Mouse (Mus musculus) stomach, embryonic 16.5 days (tissue): ENCODE measurements around the gene Abr. TPM values are rescaled to one million over a fixed set of nuclear protein-coding genes. Genes with fewer than 3 reads are reported as not detected.

Experiments used
- ATAC-seq: fragments of 200-750 bp; cut with Nextera tagmentation; 2 replicates; pipeline ENCODE4 v1.8.0; 2017; ENCODE audit warnings: moderate number of reproducible peaks, moderate TSS enrichment; ENCODE audit not compliant: insufficient read depth, low FRiP score
- H3K27ac ChIP-seq: fragments of 300-500 bp; sonication (generic); 2 replicates; pipeline ENCODE4 v1.5.1; 2014; ENCODE audit warnings: low read length
- H3K27me3 ChIP-seq: fragments of 300-500 bp; sonication (generic); 2 replicates; pipeline ENCODE4 v1.6.1; 2014; ENCODE audit warnings: low read length, control low read depth, mixed read lengths; ENCODE audit not compliant: control insufficient read depth, insufficient read depth
- H3K36me3 ChIP-seq: fragments of 300-500 bp; sonication (generic); 2 replicates; pipeline ENCODE4 v1.6.1; 2014; ENCODE audit warnings: low read length; ENCODE audit not compliant: control insufficient read depth, insufficient read depth
- H3K4me1 ChIP-seq: fragments of 300-500 bp; sonication (generic); 2 replicates; pipeline ENCODE4 v1.6.1; 2014; ENCODE audit warnings: low read length, control low read depth, mixed read lengths; ENCODE audit not compliant: control insufficient read depth, insufficient read depth
- H3K4me2 ChIP-seq: fragments of 300-500 bp; sonication (generic); 2 replicates; pipeline ENCODE4 v1.6.1; 2014; ENCODE audit warnings: low read depth, low read length, mixed read lengths
- H3K4me3 ChIP-seq: fragments of 300-500 bp; sonication (generic); replicated peaks from 2 replicates; pipeline ENCODE4 v1.5.1; 2014; ENCODE audit warnings: mild to moderate bottlenecking, low read length
- H3K9ac ChIP-seq: fragments of 300-500 bp; sonication (generic); 2 replicates; pipeline ENCODE4 v1.6.1; 2014; ENCODE audit warnings: low read length
- H3K9me3 ChIP-seq: fragments of 300-500 bp; sonication (generic); replicated peaks from 2 replicates; pipeline ENCODE4 v1.6.1; 2016; ENCODE audit warnings: low read length, control low read depth; ENCODE audit not compliant: control insufficient read depth
- WGBS: fragments of 180-500 bp; shearing (Covaris S2); extraction: QIAGEN DNeasy Blood & Tissue Kit; methylation state at CpG from one replicate; pipeline ENCODE4 v1.1.7; 2014; 5-methylcytosine and 5-hydroxymethylcytosine counted together
- polyA plus RNA-seq: library from polyadenylated mRNA; unstranded; fragments of >200 nt; fragmentation: Nextera tagmentation; extraction: Ambion mirVana; gene quantifications from 2 replicates; pipeline ENCODE4 v1.2.1, GENCODE M21; 2015

Gene Abr
- polyA plus RNA-seq, 1 experiment from 2014 or later: 28.8 TPM

DNA sequence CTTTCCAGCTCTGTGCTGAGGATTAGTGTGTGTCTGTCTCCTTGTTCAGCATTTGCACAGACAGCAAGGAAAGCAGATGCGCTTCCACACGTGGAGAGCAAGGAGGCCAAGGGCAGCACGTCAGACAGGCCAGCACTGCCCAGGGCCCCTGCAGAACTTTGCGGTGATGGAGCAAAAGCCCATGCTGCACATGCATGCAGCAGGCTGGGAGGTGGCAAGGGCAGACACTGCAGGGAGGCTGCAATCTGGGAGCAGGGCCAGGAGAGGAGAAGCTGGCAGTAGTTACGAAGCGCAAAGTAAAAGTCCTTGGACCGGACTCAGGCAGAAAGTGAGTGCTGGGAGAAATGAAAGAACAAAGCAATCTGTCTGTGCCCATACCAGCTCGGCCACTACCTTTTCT, 203.7 kb downstream of the Abr start:
- no peak for ATAC-seq

DNA sequence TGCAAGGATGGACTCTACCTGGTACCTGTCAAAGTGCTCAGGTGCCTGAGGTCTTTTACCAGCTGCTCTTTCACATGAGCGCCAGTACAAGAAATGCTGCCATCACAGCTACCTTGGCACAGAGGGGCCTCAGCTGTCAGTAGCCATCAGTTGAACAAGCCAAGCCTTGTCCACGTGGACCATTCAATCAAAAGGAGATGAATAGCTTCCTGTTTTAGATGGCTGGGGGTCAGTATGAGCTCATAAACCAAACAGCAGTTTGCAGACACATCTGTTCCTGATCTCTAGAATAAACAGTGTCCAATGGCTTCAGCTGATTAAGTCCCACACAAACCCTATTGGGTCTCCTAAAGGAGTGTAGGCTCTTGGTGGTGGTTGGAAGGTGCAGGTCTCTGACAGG, 206.1 kb downstream of the Abr start:
- no peaks in the 10 kb centered on the region for H3K9me3 ChIP-seq
- H3K36me3 ChIP-seq: peaks cover 16% of the 10 kb centered on the region; the same call in 1 of the 2 replicates
- WGBS: 30% methylated on average over 2 of the region's 2 CpGs
- no peak overlapping the region for H3K4me3 ChIP-seq
- H3K27ac ChIP-seq: peak overlapping the region; percentile 35
- no peak overlapping the region for H3K4me2 ChIP-seq
- 0 out of 2 replicates have a peak, but pooled peaks cover 11% of the 10 kb centered on the region for H3K4me1 ChIP-seq
- no peaks in the 10 kb centered on the region for H3K27me3 ChIP-seq
- no peak overlapping the region for H3K9ac ChIP-seq
- ATAC-seq: peak; percentile 45; the same call in 1 of the 2 replicates

More for the DNA sequence above, 203.7 kb downstream of the Abr start:
- WGBS: 67% methylated on average over 8 of the region's 8 CpGs
- H3K4me1 ChIP-seq: 0 out of 2 replicates have a peak, but pooled peaks cover 11% of the 10 kb centered on the region
- no peaks in the 10 kb centered on the region for H3K9me3 ChIP-seq
- no peak overlapping the region for H3K27ac ChIP-seq
- H3K4me3 ChIP-seq: no peak overlapping the region
- H3K27me3 ChIP-seq: no peaks in the 10 kb centered on the region
- H3K9ac ChIP-seq: no peak overlapping the region
- H3K36me3 ChIP-seq: peaks cover 20% of the 10 kb centered on the region; the same call in 1 of the 2 replicates
- no peak overlapping the region for H3K4me2 ChIP-seq

DNA sequence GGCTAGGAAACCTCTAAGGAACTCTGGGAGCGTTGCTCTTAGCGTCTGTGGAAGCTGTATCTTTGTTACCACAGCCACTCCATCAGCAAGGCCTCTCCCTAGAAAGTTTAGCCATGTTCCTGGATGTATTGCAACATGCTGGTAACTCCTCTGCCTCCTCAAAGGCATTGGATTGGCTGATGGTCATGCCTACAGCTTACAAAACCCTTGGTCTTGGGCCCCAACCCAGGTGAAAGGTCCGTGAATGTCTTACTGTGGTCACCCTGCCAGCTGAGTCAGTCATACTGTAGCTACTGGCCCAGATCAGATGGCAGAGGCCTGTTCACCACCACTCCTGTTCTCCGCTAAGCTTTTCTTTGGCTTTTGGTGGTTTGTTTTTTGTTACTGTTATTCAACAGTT, 207.1 kb downstream of the Abr start:
- no peak for ATAC-seq
- H3K4me1 ChIP-seq: 0 out of 2 replicates have a peak, but pooled peaks cover 11% of the 10 kb centered on the region
- H3K4me2 ChIP-seq: no peak overlapping the region
- H3K36me3 ChIP-seq: peaks cover 16% of the 10 kb centered on the region; the same call in 1 of the 2 replicates
- 96% methylated on average over 4 of the region's 4 CpGs for WGBS
- H3K27ac ChIP-seq: no peak overlapping the region
- H3K4me3 ChIP-seq: no peak overlapping the region
- H3K9me3 ChIP-seq: no peaks in the 10 kb centered on the region
- no peak overlapping the region for H3K9ac ChIP-seq
- H3K27me3 ChIP-seq: no peaks in the 10 kb centered on the region

DNA sequence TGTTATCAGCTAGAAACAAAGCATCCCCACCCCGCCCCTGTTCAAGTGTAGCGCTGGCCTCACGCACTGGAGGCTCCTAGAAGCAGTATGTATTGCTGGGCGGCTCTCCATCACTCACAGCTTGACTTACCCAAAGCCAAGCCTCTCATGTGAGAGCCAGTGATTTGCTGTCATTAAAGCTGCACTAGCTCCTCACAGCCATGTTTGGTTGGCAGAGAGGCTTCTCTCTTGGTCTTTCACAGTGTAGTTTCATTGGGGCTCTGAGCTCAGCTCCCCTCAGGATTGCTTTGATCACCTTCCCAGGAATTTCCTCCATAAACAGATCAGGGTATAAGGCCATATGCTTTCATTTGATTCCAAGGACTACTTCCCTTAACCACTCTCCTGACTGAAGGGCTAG, 208.9 kb downstream of the Abr start:
- Histone ChIP-seq H3K27ac (no peak overlapping the region), H3K4me2 (no peak overlapping the region), H3K9ac (no peak overlapping the region), H3K36me3 (0 out of 2 replicates have a peak, but pooled peaks cover 4% of the 10 kb centered on the region), H3K9me3 (no peaks in the 10 kb centered on the region), H3K4me3 (no peak overlapping the region), H3K4me1 (0 out of 2 replicates have a peak, but pooled peaks cover 11% of the 10 kb centered on the region), H3K27me3 (no peaks in the 10 kb centered on the region)
- 58% methylated on average over 4 of the region's 4 CpGs for WGBS
- ATAC-seq: peak; percentile 35; the same call in 1 of the 2 replicates

DNA sequence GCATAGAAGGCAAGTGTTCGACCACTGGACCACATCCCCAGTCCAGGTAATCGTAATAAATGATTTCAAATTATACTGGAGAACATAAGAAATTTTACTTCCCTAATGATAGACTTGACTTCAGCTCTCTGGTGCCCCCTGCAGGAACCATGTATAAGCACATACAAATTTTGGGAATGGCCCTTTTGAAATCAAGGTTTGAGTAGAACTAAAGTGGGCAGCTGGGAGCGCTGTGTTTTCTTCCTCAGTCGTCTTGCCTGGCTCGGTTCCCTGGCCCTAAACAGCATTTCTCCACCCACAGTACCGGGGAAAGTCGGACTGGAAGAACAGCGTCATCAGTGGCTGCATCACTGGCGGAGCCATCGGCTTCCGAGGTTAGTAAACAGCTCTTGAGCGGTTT, 211.3 kb downstream of the Abr start:
- ATAC-seq: no peak
- no peak overlapping the region for H3K4me2 ChIP-seq
- H3K9me3 ChIP-seq: no peaks in the 10 kb centered on the region
- no peak overlapping the region for H3K9ac ChIP-seq
- no peak overlapping the region for H3K4me3 ChIP-seq
- no peaks in the 10 kb centered on the region; the same call in 1 of the 2 replicates for H3K4me1 ChIP-seq
- WGBS: 64% methylated on average over 12 of the region's 12 CpGs
- no peaks in the 10 kb centered on the region for H3K27me3 ChIP-seq
- H3K27ac ChIP-seq: no peak overlapping the region
- 0 out of 2 replicates have a peak, but pooled peaks cover 4% of the 10 kb centered on the region for H3K36me3 ChIP-seq

DNA sequence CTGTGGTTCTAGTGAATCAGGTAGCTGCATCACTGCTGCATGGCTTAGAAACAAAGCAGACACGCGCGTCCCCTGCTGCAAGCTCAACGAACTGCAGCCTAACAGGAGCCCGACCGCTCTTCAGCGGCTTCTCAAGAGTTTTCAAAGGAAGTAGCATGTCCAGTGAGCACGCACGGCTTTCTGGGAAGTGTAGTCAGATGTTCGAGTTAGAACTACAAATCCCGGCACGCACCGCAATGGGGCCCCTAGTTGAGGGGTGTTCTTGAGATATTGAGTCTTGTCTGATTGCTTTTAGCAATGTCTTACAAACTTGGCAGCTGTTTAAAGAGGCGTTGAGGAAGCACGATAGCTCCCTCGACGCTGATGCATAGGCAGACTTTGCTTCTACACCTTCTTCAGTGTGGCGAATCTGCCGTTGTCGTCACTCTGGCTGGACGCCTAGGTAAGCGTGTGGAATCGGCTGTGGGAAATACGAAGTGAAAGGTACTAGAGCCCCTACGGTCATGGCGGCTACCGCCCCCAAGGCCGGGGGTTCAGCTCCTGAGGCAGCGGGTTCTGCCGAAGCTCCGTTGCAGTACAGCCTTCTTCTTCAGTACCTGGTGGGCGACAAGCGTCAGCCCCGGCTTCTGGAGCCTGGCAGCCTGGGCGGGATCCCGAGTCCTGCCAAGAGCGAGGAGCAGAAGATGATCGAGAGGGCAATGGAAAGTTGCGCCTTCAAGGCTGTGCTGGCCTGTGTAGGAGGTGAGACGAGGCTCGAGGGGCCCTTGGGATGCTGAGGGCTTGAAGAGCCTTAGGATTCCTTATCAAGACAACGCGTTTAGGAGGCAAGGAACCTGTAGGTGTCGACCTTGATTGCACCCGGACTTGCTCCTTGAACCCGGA, 215.2 kb downstream of the Abr start, which contains the start of gene Timm22:
Gene Timm22 (plus strand): TSS at position 251 of the 882 bp plus-strand sequence.
- no peaks in the 10 kb centered on the region for H3K36me3 ChIP-seq
- H3K4me3 ChIP-seq: peak within 1 kb of the TSS; percentile 77
- peak within 1 kb of the TSS; percentile 88 for H3K27ac ChIP-seq
- peak within 1 kb of the TSS; percentile 87 for H3K9ac ChIP-seq
- H3K4me1 ChIP-seq: no peaks in the 10 kb centered on the region; the same call in 1 of the 2 replicates
- H3K9me3 ChIP-seq: no peaks in the 10 kb centered on the region
- under 1% methylated on average over 46 of the region's 46 CpGs for WGBS
- no peaks in the 10 kb centered on the region; the same call in 1 of the 2 replicates for H3K27me3 ChIP-seq
- peak; percentile 97 for ATAC-seq
- peak within 1 kb of the TSS; percentile 68 for H3K4me2 ChIP-seq

DNA sequence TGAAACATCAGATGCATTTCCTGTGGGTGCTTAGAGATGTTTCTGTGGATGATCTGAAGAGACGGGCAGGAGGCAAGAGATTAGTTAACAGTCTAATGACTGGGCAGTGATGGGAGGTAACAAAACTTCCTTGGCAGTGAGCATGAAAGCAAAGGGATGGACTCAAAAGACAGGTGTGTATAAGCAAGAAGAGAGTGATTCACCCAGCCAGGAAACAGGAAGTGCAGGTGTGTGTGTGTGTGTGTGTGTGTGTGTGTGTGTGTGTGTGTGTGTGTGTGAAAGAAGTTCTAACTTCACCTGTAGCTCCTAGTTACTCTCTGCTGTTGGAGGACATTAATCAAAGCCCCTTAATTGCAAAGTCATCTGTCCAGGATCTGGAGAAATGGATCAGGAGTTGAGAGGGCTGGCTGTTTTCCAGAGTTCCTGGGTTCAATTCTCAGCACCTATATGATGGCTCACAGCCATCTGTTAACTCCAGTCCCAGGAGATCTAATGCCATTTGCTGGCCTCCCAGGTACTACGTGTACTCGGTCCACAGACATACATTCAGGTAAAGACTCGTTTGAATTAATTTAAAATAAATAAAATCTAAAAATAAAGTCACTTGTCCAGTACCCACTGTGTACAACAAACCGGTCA, 216.4 kb downstream of the Abr start:
- no peaks in the 10 kb centered on the region; the same call in 1 of the 2 replicates for H3K27me3 ChIP-seq
- no peaks in the 10 kb centered on the region for H3K9me3 ChIP-seq
- WGBS: 77% methylated on average over 5 of the region's 5 CpGs
- H3K27ac ChIP-seq: no peak overlapping the region
- H3K4me1 ChIP-seq: no peaks in the 10 kb centered on the region; the same call in 1 of the 2 replicates
- no peak overlapping the region for H3K4me3 ChIP-seq
- no peak overlapping the region for H3K9ac ChIP-seq
- no peak overlapping the region for H3K4me2 ChIP-seq
- no peaks in the 10 kb centered on the region for H3K36me3 ChIP-seq
- no peak for ATAC-seq

DNA sequence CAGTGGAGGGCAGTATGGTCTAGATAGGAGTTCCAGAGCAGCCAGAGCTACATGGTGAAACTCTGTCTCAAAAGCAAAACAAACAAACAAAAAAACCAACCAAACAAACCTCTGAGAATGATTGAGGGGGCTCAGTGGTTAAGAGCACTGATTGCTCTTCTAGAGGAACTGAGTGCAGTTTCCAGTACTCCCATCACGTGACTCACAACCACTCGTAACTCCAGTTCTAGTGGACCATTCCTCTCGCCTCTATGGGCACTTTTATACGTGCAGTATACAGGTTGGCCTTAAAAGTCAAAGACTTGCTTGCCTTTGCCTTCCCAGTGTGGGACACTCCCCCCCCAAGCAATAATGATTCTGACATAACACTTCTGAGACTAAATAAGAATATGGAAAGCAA, 217.0 kb downstream of the Abr start:
- H3K4me2 ChIP-seq: no peak overlapping the region
- 60% methylated on average over 4 of the region's 4 CpGs for WGBS
- no peak overlapping the region for H3K4me3 ChIP-seq
- H3K27me3 ChIP-seq: no peaks in the 10 kb centered on the region; the same call in 1 of the 2 replicates
- no peaks in the 10 kb centered on the region; the same call in 1 of the 2 replicates for H3K4me1 ChIP-seq
- no peak overlapping the region for H3K27ac ChIP-seq
- ATAC-seq: no peak
- no peak overlapping the region for H3K9ac ChIP-seq
- no peaks in the 10 kb centered on the region for H3K9me3 ChIP-seq
- no peaks in the 10 kb centered on the region for H3K36me3 ChIP-seq

DNA sequence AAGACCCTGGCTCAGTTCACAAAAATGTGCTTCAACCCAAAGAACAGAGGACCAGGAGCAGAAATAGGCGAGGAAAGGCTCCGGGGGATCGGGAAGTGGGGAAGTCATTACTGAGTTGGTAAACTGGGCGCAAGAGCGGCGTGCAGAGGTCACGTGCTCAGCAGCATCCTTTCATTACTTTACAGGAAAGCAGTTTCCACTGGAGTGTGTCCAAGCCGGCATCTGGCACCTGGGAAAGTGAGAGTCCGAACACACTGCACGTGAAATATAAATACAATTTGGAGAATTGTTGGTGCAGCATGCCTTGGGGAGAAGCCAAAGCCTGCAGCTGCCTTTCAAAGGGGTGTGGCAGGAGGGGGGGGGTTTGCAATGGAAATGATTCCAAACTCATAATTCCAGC, 220.7 kb downstream of the Abr start:
- no peaks in the 10 kb centered on the region for H3K36me3 ChIP-seq
- H3K9ac ChIP-seq: no peak overlapping the region
- H3K27ac ChIP-seq: no peak overlapping the region
- no peak for ATAC-seq
- WGBS: 62% methylated on average over 10 of the region's 10 CpGs
- peaks cover 9% of the 10 kb centered on the region for H3K4me1 ChIP-seq
- H3K9me3 ChIP-seq: no peaks in the 10 kb centered on the region
- no peak overlapping the region for H3K4me3 ChIP-seq
- H3K27me3 ChIP-seq: no peaks in the 10 kb centered on the region; the same call in 1 of the 2 replicates
- H3K4me2 ChIP-seq: no peak overlapping the region
